Mouse (Mus musculus): ENCODE measurements around the gene Cnga1. TPM values are rescaled to one million over a fixed set of nuclear protein-coding genes. Genes with fewer than 3 reads are reported as not detected.

Gene Cnga1
- polyA plus RNA-seq, 1 experiment, result not detected

GRCm38 (mm10) chr5:72664126-72664525 lies 20.1 kb upstream of the Cnga1 start:
- TF ChIP-seq CTCF (IDR thresholded peaks at IDR 0.05; ENCODE audit: low read depth, low read length), result no peak
- no peak for TF ChIP-seq POLR2A (IDR thresholded peaks at IDR 0.05; ENCODE audit: borderline replicate concordance, low read depth, low read length)
- H3K4me3 ChIP-seq (ENCODE audit: insufficient read depth, low read length), result no peak overlapping the region
- H3K4me1 ChIP-seq (ENCODE audit: control insufficient read depth, insufficient read depth, low read length), result no peaks in the 10 kb centered on the region
- H3K27ac ChIP-seq (ENCODE audit: insufficient read depth, low read depth, low read length), result no peak overlapping the region

GRCm38 (mm10) chr5:72661051-72661781 lies 17.1 kb upstream of the Cnga1 start:
- Histone ChIP-seq H3K4me1 (ENCODE audit: control insufficient read depth, insufficient read depth, low read length) (no peaks in the 10 kb centered on the region), H3K27ac (ENCODE audit: insufficient read depth, low read depth, low read length) (no peak overlapping the region), H3K4me3 (ENCODE audit: insufficient read depth, low read length) (no peak overlapping the region)
- no peak for TF ChIP-seq CTCF (IDR thresholded peaks at IDR 0.05; ENCODE audit: low read depth, low read length)
- no peak for TF ChIP-seq POLR2A (IDR thresholded peaks at IDR 0.05; ENCODE audit: borderline replicate concordance, low read depth, low read length)

GRCm38 (mm10) chr5:72658375-72658774 lies 14.3 kb upstream of the Cnga1 start:
- Histone ChIP-seq H3K4me3 (ENCODE audit: insufficient read depth, low read length) (no peak overlapping the region), H3K4me1 (ENCODE audit: control insufficient read depth, insufficient read depth, low read length) (no peaks in the 10 kb centered on the region), H3K27ac (ENCODE audit: insufficient read depth, low read depth, low read length) (no peak overlapping the region)
- TF ChIP-seq POLR2A (IDR thresholded peaks at IDR 0.05; ENCODE audit: borderline replicate concordance, low read depth, low read length) (no peak), CTCF (IDR thresholded peaks at IDR 0.05; ENCODE audit: low read depth, low read length) (no peak)

DNA sequence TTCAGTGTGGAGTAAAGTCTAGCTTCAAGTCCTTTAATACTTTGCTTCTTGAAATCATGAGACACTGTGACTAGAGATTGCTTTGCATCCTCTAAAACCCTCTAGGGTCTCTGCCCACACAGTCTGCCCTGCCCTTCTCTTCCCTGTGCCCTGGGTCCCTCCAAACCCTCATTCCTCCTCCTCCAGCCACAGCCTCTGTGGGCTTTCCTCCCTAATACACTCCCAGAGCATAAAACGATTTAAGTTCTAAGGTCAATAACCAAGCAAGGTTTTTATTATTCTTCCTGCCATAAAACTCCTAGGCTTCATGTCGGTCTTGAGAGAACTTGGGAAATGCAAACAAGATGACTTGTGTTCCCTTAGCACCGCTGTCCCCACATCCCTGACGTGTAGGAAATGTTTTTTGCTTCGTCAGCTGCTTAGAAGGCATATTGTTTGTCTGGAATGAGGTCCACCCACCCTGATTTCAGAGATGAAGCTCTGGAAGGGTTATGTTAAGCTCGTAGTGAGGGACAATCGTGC lies 12.3 kb upstream of the Cnga1 start:
- TF ChIP-seq POLR2A (IDR thresholded peaks at IDR 0.05; ENCODE audit: borderline replicate concordance, low read depth, low read length) (no peak), CTCF (IDR thresholded peaks at IDR 0.05; ENCODE audit: low read depth, low read length) (no peak)
- Histone ChIP-seq H3K27ac (ENCODE audit: insufficient read depth, low read depth, low read length) (no peak overlapping the region), H3K4me1 (ENCODE audit: control insufficient read depth, insufficient read depth, low read length) (no peaks in the 10 kb centered on the region), H3K4me3 (ENCODE audit: insufficient read depth, low read length) (no peak overlapping the region)

GRCm38 (mm10) chr5:72653068-72653674 lies 9.1 kb upstream of the Cnga1 start:
- no peak overlapping the region for H3K4me3 ChIP-seq (ENCODE audit: insufficient read depth, low read length)
- TF ChIP-seq CTCF (IDR thresholded peaks at IDR 0.05; ENCODE audit: low read depth, low read length) (no peak), POLR2A (IDR thresholded peaks at IDR 0.05; ENCODE audit: borderline replicate concordance, low read depth, low read length) (no peak)
- no peak overlapping the region for H3K27ac ChIP-seq (ENCODE audit: insufficient read depth, low read depth, low read length)
- H3K4me1 ChIP-seq (ENCODE audit: control insufficient read depth, insufficient read depth, low read length), result no peaks in the 10 kb centered on the region

- peaks cover 3% of the 10 kb centered on the region; the same call in 1 of the 2 replicates for H3K4me1 ChIP-seq (ENCODE audit: control insufficient read depth, insufficient read depth, low read length)
- no peak overlapping the region for H3K4me3 ChIP-seq (ENCODE audit: insufficient read depth, low read length)
- TF ChIP-seq CTCF (IDR thresholded peaks at IDR 0.05; ENCODE audit: low read depth, low read length) (no peak), POLR2A (IDR thresholded peaks at IDR 0.05; ENCODE audit: borderline replicate concordance, low read depth, low read length) (no peak)
- no peak overlapping the region for H3K27ac ChIP-seq (ENCODE audit: insufficient read depth, low read depth, low read length)
Observed at GRCm38 (mm10) chr5:72648987-72649735, 5.1 kb upstream of the Cnga1 start.

DNA sequence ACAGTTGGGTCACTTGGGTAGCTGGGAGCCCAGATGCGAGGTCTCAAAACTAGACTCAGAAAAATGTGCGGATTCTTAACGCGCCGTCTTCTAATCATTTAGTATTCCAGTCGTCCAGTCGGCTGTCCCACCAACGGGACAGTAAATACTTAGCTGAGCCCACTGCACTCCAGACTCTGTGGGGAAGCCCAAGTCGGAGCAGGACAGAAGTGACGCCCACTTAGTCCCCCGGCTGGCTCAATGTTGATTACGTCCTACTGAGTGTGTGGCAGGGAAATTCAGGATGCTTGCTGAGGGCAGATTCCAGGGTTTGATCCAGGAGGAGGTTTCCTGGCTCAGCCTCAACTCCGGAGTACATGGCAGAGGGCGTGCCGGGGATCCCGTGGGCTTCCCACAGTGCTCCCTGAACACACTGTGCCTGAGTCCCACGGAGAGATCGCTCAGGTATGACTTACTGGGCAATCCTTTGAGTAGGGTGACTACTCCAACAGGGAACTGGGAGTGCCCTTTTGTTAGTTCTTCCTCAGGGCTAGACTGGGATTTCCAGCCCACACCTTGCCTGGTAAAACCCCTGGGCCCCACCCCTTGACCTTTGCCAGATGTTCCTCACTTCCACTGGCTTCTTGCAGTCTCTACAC lies 4.0 kb upstream of the Cnga1 start:
- Histone ChIP-seq H3K4me3 (ENCODE audit: insufficient read depth, low read length) (peak overlapping the region; percentile 57), H3K27ac (ENCODE audit: insufficient read depth, low read depth, low read length) (no peak overlapping the region), H3K4me1 (ENCODE audit: control insufficient read depth, insufficient read depth, low read length) (peaks cover 3% of the 10 kb centered on the region; the same call in 1 of the 2 replicates)
- TF ChIP-seq POLR2A (IDR thresholded peaks at IDR 0.05; ENCODE audit: borderline replicate concordance, low read depth, low read length) (no peak), CTCF (IDR thresholded peaks at IDR 0.05; ENCODE audit: low read depth, low read length) (no peak)

DNA sequence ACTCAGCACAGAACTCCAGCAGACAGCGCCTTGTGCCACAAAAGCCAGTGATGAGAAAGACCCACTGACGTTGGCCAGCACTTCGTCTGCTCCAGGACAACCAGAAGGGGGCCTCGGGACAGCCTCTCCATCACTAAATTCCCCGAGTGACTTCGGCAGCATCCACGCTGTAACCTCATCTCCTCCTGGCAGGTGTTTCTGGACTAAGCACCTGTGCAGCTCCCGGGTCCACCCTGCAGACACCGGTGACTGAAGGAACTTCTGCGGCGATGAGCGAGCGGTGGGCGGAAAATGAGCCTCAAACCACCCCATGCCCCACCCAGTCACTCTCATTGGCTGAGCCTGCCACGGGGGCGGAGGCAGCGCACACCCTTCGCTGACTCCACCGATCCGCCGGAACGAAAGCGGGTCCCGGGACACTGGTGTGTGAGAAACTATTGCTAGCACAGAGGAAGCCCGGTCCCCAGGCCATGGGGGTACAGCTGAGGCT lies 3.4 kb upstream of the Cnga1 start, which contains the start of gene Nipal1:
Gene Nipal1 (plus strand): TSS at position 378 of the 490 bp plus-strand sequence.
- Histone ChIP-seq H3K4me3 (ENCODE audit: insufficient read depth, low read length) (peak within 1 kb of the TSS; percentile 57), H3K27ac (ENCODE audit: insufficient read depth, low read depth, low read length) (no peak within 1 kb of the TSS), H3K4me1 (ENCODE audit: control insufficient read depth, insufficient read depth, low read length) (peaks cover 3% of the 10 kb centered on the region; the same call in 1 of the 2 replicates)
- TF ChIP-seq CTCF (IDR thresholded peaks at IDR 0.05; ENCODE audit: low read depth, low read length) (no peak), POLR2A (IDR thresholded peaks at IDR 0.05; ENCODE audit: borderline replicate concordance, low read depth, low read length) (no peak)

DNA sequence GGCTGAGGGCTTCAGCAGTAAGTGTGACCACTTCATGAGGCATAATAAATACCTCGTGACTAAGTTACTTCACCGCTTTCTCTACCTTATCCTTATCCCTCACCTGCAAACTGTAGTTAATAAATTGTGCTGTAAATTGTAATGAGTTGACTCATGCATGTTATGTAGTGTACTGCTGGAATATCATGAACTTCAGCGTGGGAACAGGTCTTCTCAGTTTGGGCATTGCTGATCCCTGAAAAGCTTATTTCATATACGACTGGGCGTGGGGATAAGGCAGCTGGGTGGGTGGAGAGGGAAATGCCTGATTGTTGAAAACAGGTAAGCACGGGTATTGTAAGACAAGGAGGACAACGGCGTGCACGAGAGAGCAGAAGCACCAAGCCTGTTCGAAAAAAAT lies 2.9 kb upstream of the Cnga1 start:
- no peak overlapping the region for H3K27ac ChIP-seq (ENCODE audit: insufficient read depth, low read depth, low read length)
- H3K4me3 ChIP-seq (ENCODE audit: insufficient read depth, low read length), result peak overlapping the region; percentile 57
- TF ChIP-seq POLR2A (IDR thresholded peaks at IDR 0.05; ENCODE audit: borderline replicate concordance, low read depth, low read length) (no peak), CTCF (IDR thresholded peaks at IDR 0.05; ENCODE audit: low read depth, low read length) (no peak)
- peaks cover 3% of the 10 kb centered on the region; the same call in 1 of the 2 replicates for H3K4me1 ChIP-seq (ENCODE audit: control insufficient read depth, insufficient read depth, low read length)
